Mouse (Mus musculus) cerebellum, adult 11-12 months (tissue): ENCODE measurements at regions not wholly inside any gene's neighbourhood (a gene's known extent, or its start where the extent isn't known, plus 50 kb on each side); places are given as distances from the start of the nearest gene placed in this dataset.
"Not testable (repeated sequence)": the region's sequence is repeated elsewhere in the genome, so short reads cannot be mapped to it uniquely, and the experiment has no call there.

ENCODE experiments used
- DNase-seq: peaks from one replicate; pipeline ENCODE4 v3.0.0; 2022

GRCm38 (mm10) chr6:6496789-6497188, 81.7 kb downstream of the Sem1 start:
- no peak for DNase-seq

- DNase-seq, result no peak
Observed at GRCm38 (mm10) chr6:6496336-6496735, 82.1 kb downstream of the Sem1 start.

- no peak for DNase-seq
Observed at GRCm38 (mm10) chr6:6488191-6488590, 90.3 kb downstream of the Sem1 start.

- not testable (repeated sequence) for DNase-seq
Observed at GRCm38 (mm10) chr6:6481596-6481995, 96.9 kb downstream of the Sem1 start.

- no peak for DNase-seq
Observed at GRCm38 (mm10) chr6:6470397-6470796, 108.1 kb downstream of the Sem1 start.

GRCm38 (mm10) chr6:6467526-6467925, 110.9 kb downstream of the Sem1 start:
- DNase-seq, result no peak

- DNase-seq, result no peak
Observed at GRCm38 (mm10) chr6:6466231-6466630, 112.2 kb downstream of the Sem1 start.

GRCm38 (mm10) chr6:6463807-6464470, 114.5 kb downstream of the Sem1 start:
- DNase-seq, result no peak

GRCm38 (mm10) chr6:6459918-6460239, 118.6 kb downstream of the Sem1 start:
- no peak for DNase-seq

- no peak for DNase-seq
Observed at GRCm38 (mm10) chr6:6459006-6459917, 119.2 kb downstream of the Sem1 start.

- no peak for DNase-seq
Observed at GRCm38 (mm10) chr6:6457726-6458125, 120.7 kb downstream of the Sem1 start.

- DNase-seq, result no peak
Observed at GRCm38 (mm10) chr6:6457001-6457400, 121.5 kb downstream of the Sem1 start.

GRCm38 (mm10) chr6:6455566-6455965, 122.9 kb downstream of the Sem1 start:
- no peak for DNase-seq

GRCm38 (mm10) chr6:6454396-6454795, 124.1 kb downstream of the Sem1 start:
- DNase-seq, result no peak

GRCm38 (mm10) chr6:6434855-6435254, 143.6 kb downstream of the Sem1 start:
- no peak for DNase-seq

GRCm38 (mm10) chr6:6434261-6434802, 144.1 kb downstream of the Sem1 start:
- no peak for DNase-seq

GRCm38 (mm10) chr6:6433179-6433578, 145.3 kb downstream of the Sem1 start:
- no peak for DNase-seq

GRCm38 (mm10) chr6:6414654-6415610, 163.5 kb downstream of the Sem1 start:
- no peak for DNase-seq

GRCm38 (mm10) chr6:6397997-6398396, 180.5 kb downstream of the Sem1 start:
- no peak for DNase-seq

GRCm38 (mm10) chr6:6389454-6390445, 172.8 kb upstream of the Slc25a13 start:
- DNase-seq, result no peak

- no peak for DNase-seq
Observed at GRCm38 (mm10) chr6:6388835-6389440, 172.0 kb upstream of the Slc25a13 start.
